Mouse (Mus musculus) cortical plate, adult 2 months (tissue): ENCODE measurements around the gene Akap9.

Experiments
- CTCF ChIP-seq: fragments of 200-500 bp; IDR thresholded peaks from 2 replicates; pipeline ENCODE4 v1.5.1; 2011; ENCODE audit warnings: mild to moderate bottlenecking, control low read depth, low read length; ENCODE audit not compliant: insufficient read depth; ENCODE audit errors: extremely low read depth
- POLR2A ChIP-seq: fragments of 200-500 bp; IDR thresholded peaks from 2 replicates; pipeline ENCODE4 v1.6.1; 2011; ENCODE audit warnings: mild to moderate bottlenecking, low read length, control low read depth; ENCODE audit not compliant: insufficient read depth; ENCODE audit errors: extremely low read depth

DNA sequence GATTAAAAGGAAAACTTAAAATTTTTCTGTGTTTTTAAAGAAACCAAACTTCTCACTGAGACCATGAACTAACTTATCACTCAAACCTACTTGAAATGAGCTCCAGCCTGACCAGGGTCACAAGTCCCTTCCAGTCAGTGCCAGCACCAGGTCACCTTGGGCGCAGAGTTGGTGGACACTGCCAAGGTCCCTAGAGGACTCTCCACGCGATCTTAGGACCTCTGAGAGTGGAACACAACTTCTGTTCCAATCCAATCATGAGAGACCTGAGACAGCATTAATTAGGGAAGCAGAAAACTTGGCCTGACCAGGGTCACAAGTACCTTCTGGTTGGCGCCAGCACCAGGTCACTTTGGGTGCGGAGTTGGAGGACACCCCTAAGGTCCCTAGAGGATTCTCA lies 166.6 kb downstream of the Akap9 start:
- TF ChIP-seq CTCF = no peak
- TF ChIP-seq POLR2A = no peak
